Mouse (Mus musculus) embryonic facial prominence, embryonic 14.5 days (tissue): Measurements from ENCODE around the gene F5. TPM values are rescaled to one million over a fixed set of nuclear protein-coding genes. Genes with fewer than 3 reads are reported as not detected.

Experiments used
- ATAC-seq: fragments of 200-750 bp; cut with Nextera tagmentation; 2 replicates; pipeline ENCODE4 v1.8.0; 2017; ENCODE audit warnings: low read depth, moderate number of reproducible peaks, moderate TSS enrichment
- DNase-seq: peaks from one replicate; pipeline ENCODE4 v3.0.0-alpha.2; 2015; ENCODE audit warnings: low spot score
- H3K27ac ChIP-seq: fragments of 300-500 bp; sonication (generic); replicated peaks from 2 replicates; pipeline ENCODE4 v1.5.1; 2014; ENCODE audit warnings: low read depth, mild to moderate bottlenecking, low read length, moderate library complexity
- H3K27me3 ChIP-seq: fragments of 300-500 bp; sonication (generic); replicated peaks from 2 replicates; pipeline ENCODE4 v1.6.1; 2014; ENCODE audit warnings: low read length; ENCODE audit not compliant: control insufficient read depth, insufficient read depth
- H3K36me3 ChIP-seq: fragments of 300-500 bp; sonication (generic); 2 replicates; pipeline ENCODE4 v1.6.1; 2014; ENCODE audit warnings: low read length, mixed read lengths; ENCODE audit not compliant: control insufficient read depth, insufficient read depth
- H3K4me1 ChIP-seq: fragments of 300-500 bp; sonication (generic); 2 replicates; pipeline ENCODE4 v1.6.1; 2014; ENCODE audit warnings: antibody characterized with exemption, low read length; ENCODE audit not compliant: control insufficient read depth, insufficient read depth
- H3K4me2 ChIP-seq: fragments of 300-500 bp; sonication (generic); 2 replicates; pipeline ENCODE4 v1.6.1; 2014; ENCODE audit warnings: low read depth, mild to moderate bottlenecking, low read length, moderate library complexity, mixed read lengths
- H3K4me3 ChIP-seq: fragments of 300-500 bp; sonication (generic); 2 replicates; pipeline ENCODE4 v1.5.1; 2014; ENCODE audit warnings: low read depth, mild to moderate bottlenecking, low read length
- H3K9ac ChIP-seq: fragments of 300-500 bp; sonication (generic); 2 replicates; pipeline ENCODE4 v1.6.1; 2014; ENCODE audit warnings: low read depth, mild to moderate bottlenecking, low read length, moderate library complexity, mixed read lengths
- H3K9me3 ChIP-seq: fragments of 300-500 bp; sonication (generic); 2 replicates; pipeline ENCODE4 v1.6.1; 2016; ENCODE audit warnings: low read length; ENCODE audit not compliant: control insufficient read depth
- WGBS: fragments of 180-500 bp; shearing (Covaris S2); extraction: QIAGEN DNeasy Blood & Tissue Kit; methylation state at CpG from one replicate; pipeline ENCODE4 v1.1.7; 2014; 5-methylcytosine and 5-hydroxymethylcytosine counted together
- polyA plus RNA-seq: library from polyadenylated mRNA; unstranded; fragments of >200 nt; fragmentation: Nextera tagmentation; extraction: Ambion mirVana; gene quantifications from 2 replicates; pipeline ENCODE4 v1.2.1, GENCODE M21; 2014

Gene F5
- polyA plus RNA-seq, 1 experiment from 2014 or later: 0.21 TPM

- H3K4me1 ChIP-seq: no peaks in the 10 kb centered on the region
- H3K9ac ChIP-seq: no peak overlapping the region
- H3K27ac ChIP-seq: no peak overlapping the region
- 76% methylated on average over 3 of the region's 3 CpGs for WGBS
- no peak overlapping the region for H3K4me2 ChIP-seq
- no peaks in the 10 kb centered on the region for H3K27me3 ChIP-seq
- ATAC-seq (no peak), DNase-seq (no peak)
- H3K9me3 ChIP-seq: no peaks in the 10 kb centered on the region
- H3K36me3 ChIP-seq: no peaks in the 10 kb centered on the region
- no peak overlapping the region for H3K4me3 ChIP-seq
These were observed 30.9 kb upstream of the F5 start for GRCm38 (mm10) chr1:164120777-164121158.

GRCm38 (mm10) chr1:164123836-164124235 is 27.8 kb upstream of the F5 start:
- Histone ChIP-seq H3K4me1 (no peaks in the 10 kb centered on the region), H3K27me3 (no peaks in the 10 kb centered on the region), H3K9me3 (no peaks in the 10 kb centered on the region), H3K4me3 (no peak overlapping the region), H3K4me2 (no peak overlapping the region), H3K36me3 (no peaks in the 10 kb centered on the region), H3K9ac (no peak overlapping the region), H3K27ac (no peak overlapping the region)
- DNase-seq (no peak), ATAC-seq (no peak)
- WGBS: 63% methylated on average over 3 of the region's 3 CpGs

- H3K27me3 ChIP-seq: no peaks in the 10 kb centered on the region
- H3K4me1 ChIP-seq: no peaks in the 10 kb centered on the region
- no peak for ATAC-seq
- H3K9me3 ChIP-seq: no peaks in the 10 kb centered on the region
- no peaks in the 10 kb centered on the region for H3K36me3 ChIP-seq
- no peak for DNase-seq
- H3K27ac ChIP-seq: no peak overlapping the region
- no peak overlapping the region for H3K9ac ChIP-seq
- H3K4me2 ChIP-seq: no peak overlapping the region
- H3K4me3 ChIP-seq: no peak overlapping the region
- 70% methylated on average over 3 of the region's 3 CpGs for WGBS
These were observed 21.6 kb upstream of the F5 start for GRCm38 (mm10) chr1:164130013-164130412.

- WGBS: 70% methylated on average over 1 of the region's 1 CpGs
- no peak overlapping the region for H3K27ac ChIP-seq
- H3K4me3 ChIP-seq: no peak overlapping the region
- no peak overlapping the region for H3K9ac ChIP-seq
- no peaks in the 10 kb centered on the region for H3K4me1 ChIP-seq
- H3K9me3 ChIP-seq: no peaks in the 10 kb centered on the region
- DNase-seq (peak; percentile 6), ATAC-seq (no peak)
- H3K4me2 ChIP-seq: no peak overlapping the region
- H3K27me3 ChIP-seq: no peaks in the 10 kb centered on the region
- no peaks in the 10 kb centered on the region for H3K36me3 ChIP-seq
These were observed 19.0 kb upstream of the F5 start for GRCm38 (mm10) chr1:164132609-164133008.

- Histone ChIP-seq H3K36me3 (no peaks in the 10 kb centered on the region), H3K4me1 (no peaks in the 10 kb centered on the region), H3K27ac (no peak overlapping the region), H3K27me3 (no peaks in the 10 kb centered on the region), H3K4me3 (no peak overlapping the region), H3K9me3 (no peaks in the 10 kb centered on the region), H3K9ac (no peak overlapping the region), H3K4me2 (no peak overlapping the region)
- ATAC-seq (no peak), DNase-seq (no peak)
- 66% methylated on average over 6 of the region's 6 CpGs for WGBS
These were observed 17.5 kb upstream of the F5 start for GRCm38 (mm10) chr1:164134101-164134500.

- no peak overlapping the region for H3K4me2 ChIP-seq
- DNase-seq: no peak
- H3K9me3 ChIP-seq: no peaks in the 10 kb centered on the region
- no peaks in the 10 kb centered on the region for H3K36me3 ChIP-seq
- H3K9ac ChIP-seq: no peak overlapping the region
- H3K4me3 ChIP-seq: no peak overlapping the region
- H3K27ac ChIP-seq: no peak overlapping the region
- no peaks in the 10 kb centered on the region for H3K27me3 ChIP-seq
- no peak for ATAC-seq
- no peaks in the 10 kb centered on the region for H3K4me1 ChIP-seq
- WGBS: 68% methylated on average over 5 of the region's 5 CpGs
These were observed 16.3 kb upstream of the F5 start for GRCm38 (mm10) chr1:164135360-164135759.

- Histone ChIP-seq H3K36me3 (no peaks in the 10 kb centered on the region), H3K27ac (no peak overlapping the region), H3K27me3 (no peaks in the 10 kb centered on the region), H3K4me3 (no peak overlapping the region), H3K4me1 (no peaks in the 10 kb centered on the region), H3K4me2 (no peak overlapping the region), H3K9ac (no peak overlapping the region), H3K9me3 (no peaks in the 10 kb centered on the region)
- ATAC-seq: no peak
- no peak for DNase-seq
- WGBS: 61% methylated on average over 11 of the region's 11 CpGs
These were observed 15.7 kb upstream of the F5 start for GRCm38 (mm10) chr1:164135960-164136359.

- Histone ChIP-seq H3K36me3 (no peaks in the 10 kb centered on the region), H3K9ac (no peak overlapping the region), H3K4me2 (no peak overlapping the region), H3K9me3 (no peaks in the 10 kb centered on the region), H3K27me3 (no peaks in the 10 kb centered on the region), H3K27ac (no peak overlapping the region), H3K4me3 (no peak overlapping the region), H3K4me1 (no peaks in the 10 kb centered on the region)
- 71% methylated on average over 6 of the region's 6 CpGs for WGBS
- ATAC-seq (no peak), DNase-seq (no peak)
These were observed 15.0 kb upstream of the F5 start for GRCm38 (mm10) chr1:164136636-164137035.

- WGBS: 7% methylated on average over 5 of the region's 5 CpGs
- Histone ChIP-seq H3K4me2 (peak overlapping the region; percentile 36), H3K27me3 (no peaks in the 10 kb centered on the region), H3K4me1 (no peaks in the 10 kb centered on the region), H3K4me3 (peak overlapping the region; percentile 11; the same call in 1 of the 2 replicates), H3K9me3 (no peaks in the 10 kb centered on the region), H3K27ac (no peak overlapping the region), H3K9ac (no peak overlapping the region), H3K36me3 (no peaks in the 10 kb centered on the region)
- ATAC-seq (peak; percentile 62), DNase-seq (peak; percentile 76)
These were observed 13.1 kb upstream of the F5 start for GRCm38 (mm10) chr1:164138365-164139130.
